Mouse (Mus musculus): ENCODE measurements around the gene Scgb3a1. TPM values are rescaled to one million over a fixed set of nuclear protein-coding genes. Genes with fewer than 3 reads are reported as not detected.

Scgb3a1 gene
- polyA plus RNA-seq, 1 experiment from 2014 or later = not detected

DNA sequence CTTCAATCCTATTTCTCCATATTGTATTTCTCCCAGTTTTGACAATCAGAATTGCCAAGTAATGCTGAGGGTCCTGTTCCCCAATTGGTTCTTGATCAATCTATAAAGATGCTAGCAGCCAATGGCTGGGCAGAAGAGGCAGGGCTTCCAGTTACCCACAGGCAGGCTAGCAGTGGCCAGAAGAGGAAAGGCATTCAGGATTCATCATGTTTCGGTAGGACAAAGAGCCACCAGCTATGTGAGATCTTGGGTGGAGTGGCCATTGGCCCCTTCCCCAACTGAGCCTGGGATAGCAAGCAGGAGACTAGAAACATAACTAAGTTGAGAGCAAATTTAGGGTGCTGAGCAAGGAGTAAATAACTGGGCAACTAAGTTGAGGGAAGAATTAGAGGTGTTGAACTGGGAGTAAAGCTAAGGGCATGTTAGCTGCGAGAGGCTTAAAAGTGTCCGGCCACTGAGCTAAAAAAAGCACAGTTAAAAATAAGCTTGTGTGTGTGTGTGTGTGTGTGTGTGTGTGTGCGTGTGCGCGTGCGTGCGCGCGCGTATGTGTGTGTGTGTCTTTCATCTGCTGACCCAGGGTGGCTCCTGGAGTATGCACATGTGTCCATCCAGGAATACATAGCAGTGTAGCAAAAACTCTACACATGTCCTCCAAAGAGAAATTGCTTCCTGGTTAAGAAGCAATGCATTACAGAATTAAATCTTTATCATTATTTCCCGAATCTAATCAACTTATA, 21.0 kb downstream of the Scgb3a1 start:
- ATAC-seq (ENCODE audit: insufficient read depth) = no peak
- H3K9me3 ChIP-seq (ENCODE audit: low read depth, low read length) = no peaks in the 10 kb centered on the region
- H3K36me3 ChIP-seq (ENCODE audit: insufficient read depth) = peaks cover 88% of the 10 kb centered on the region
- DNase-seq = no peak
- no peak overlapping the region for H3K9ac ChIP-seq
- H3K4me1 ChIP-seq (ENCODE audit: insufficient read depth) = no peaks in the 10 kb centered on the region
- H3K27ac ChIP-seq (ENCODE audit: low read depth) = no peak overlapping the region
- no peak overlapping the region for H3K4me2 ChIP-seq
- H3K27me3 ChIP-seq (ENCODE audit: insufficient read depth, low read length) = no peaks in the 10 kb centered on the region
- 92% methylated on average over 12 of the region's 12 CpGs for WGBS
- TF ChIP-seq CTCF (IDR thresholded peaks at IDR 0.05; ENCODE audit: low read depth) = no peak
- no peak overlapping the region for H3K4me3 ChIP-seq (ENCODE audit: low read depth, low read length)

DNA sequence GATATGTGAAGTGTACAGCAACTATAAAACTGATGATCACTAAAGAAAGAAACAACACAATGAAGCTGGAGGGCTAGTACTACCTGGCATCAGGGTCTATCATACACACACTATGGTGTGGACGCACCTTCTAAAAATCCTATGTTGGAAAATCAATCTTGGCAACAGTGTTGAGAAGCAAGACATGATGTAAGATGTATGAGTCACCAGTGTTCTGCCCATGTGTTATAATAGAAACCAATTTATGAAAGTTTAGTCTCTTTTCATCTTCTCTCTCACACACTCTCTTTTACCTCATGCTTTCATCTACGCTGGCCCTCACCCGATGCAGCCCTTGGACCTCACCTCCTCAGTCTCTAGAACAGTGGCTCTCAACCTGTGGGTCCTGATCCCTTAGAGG, 31.6 kb downstream of the Scgb3a1 start:
- Histone ChIP-seq H3K4me1 (ENCODE audit: insufficient read depth) (no peaks in the 10 kb centered on the region), H3K4me2 (no peak overlapping the region), H3K9me3 (ENCODE audit: low read depth, low read length) (no peaks in the 10 kb centered on the region), H3K4me3 (ENCODE audit: low read depth, low read length) (no peak overlapping the region), H3K27ac (ENCODE audit: low read depth) (no peak overlapping the region), H3K27me3 (ENCODE audit: insufficient read depth, low read length) (no peaks in the 10 kb centered on the region), H3K36me3 (ENCODE audit: insufficient read depth) (peaks cover 77% of the 10 kb centered on the region), H3K9ac (no peak overlapping the region)
- ATAC-seq (ENCODE audit: insufficient read depth) (no peak), DNase-seq (no peak)
- WGBS = 88% methylated on average over 3 of the region's 3 CpGs
- no peak for TF ChIP-seq CTCF (IDR thresholded peaks at IDR 0.05; ENCODE audit: low read depth)

DNA sequence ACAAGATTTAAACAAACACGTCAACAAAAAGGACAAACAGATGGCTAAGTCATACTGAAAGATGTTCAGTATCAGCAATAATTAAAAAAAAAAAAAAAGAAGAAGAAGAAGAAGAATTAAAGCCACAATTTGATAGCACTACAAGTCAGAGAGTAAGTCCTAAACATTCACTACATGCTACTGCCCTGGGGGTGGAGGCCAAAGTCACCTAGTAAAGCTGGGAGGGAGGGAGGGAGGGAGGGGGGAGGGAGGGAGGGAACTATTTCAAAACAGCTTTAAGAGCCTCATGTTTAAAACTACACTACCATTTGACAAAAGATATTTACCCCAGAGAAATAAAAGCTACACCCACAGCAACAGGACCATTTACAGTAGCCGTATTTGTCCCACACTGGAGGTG, 32.3 kb downstream of the Scgb3a1 start:
- no peak overlapping the region for H3K4me3 ChIP-seq (ENCODE audit: low read depth, low read length)
- no peak for TF ChIP-seq CTCF (IDR thresholded peaks at IDR 0.05; ENCODE audit: low read depth)
- H3K27me3 ChIP-seq (ENCODE audit: insufficient read depth, low read length) = no peaks in the 10 kb centered on the region
- no peak overlapping the region for H3K27ac ChIP-seq (ENCODE audit: low read depth)
- H3K4me1 ChIP-seq (ENCODE audit: insufficient read depth) = no peaks in the 10 kb centered on the region
- H3K36me3 ChIP-seq (ENCODE audit: insufficient read depth) = peaks cover 78% of the 10 kb centered on the region
- no peaks in the 10 kb centered on the region for H3K9me3 ChIP-seq (ENCODE audit: low read depth, low read length)
- H3K4me2 ChIP-seq = no peak overlapping the region
- WGBS = 87% methylated on average over 2 of the region's 2 CpGs
- DNase-seq (no peak), ATAC-seq (ENCODE audit: insufficient read depth) (no peak)
- no peak overlapping the region for H3K9ac ChIP-seq

DNA sequence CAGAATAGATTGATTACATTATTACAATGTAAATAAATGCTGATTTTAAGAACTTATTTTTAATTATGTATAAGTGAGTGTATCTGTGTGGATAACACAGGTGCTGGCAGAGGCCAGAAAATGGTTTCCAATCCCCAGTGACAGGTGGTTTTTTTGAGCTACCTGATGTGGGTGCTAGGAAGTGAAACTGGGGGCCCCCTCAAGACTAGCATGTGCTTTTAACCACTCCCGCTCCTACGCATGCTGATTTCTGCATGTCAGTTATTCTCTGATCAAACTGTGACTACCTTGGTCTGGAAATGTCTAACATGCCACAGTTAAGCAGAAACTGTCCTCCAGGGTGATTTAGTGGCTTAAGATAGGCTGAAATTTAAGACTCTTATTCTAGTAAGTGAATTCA, 33.1 kb downstream of the Scgb3a1 start:
- ATAC-seq (ENCODE audit: insufficient read depth) (no peak), DNase-seq (no peak)
- H3K4me3 ChIP-seq (ENCODE audit: low read depth, low read length) = no peak overlapping the region
- H3K4me2 ChIP-seq = no peak overlapping the region
- H3K9me3 ChIP-seq (ENCODE audit: low read depth, low read length) = no peaks in the 10 kb centered on the region
- H3K27me3 ChIP-seq (ENCODE audit: insufficient read depth, low read length) = no peaks in the 10 kb centered on the region
- H3K27ac ChIP-seq (ENCODE audit: low read depth) = no peak overlapping the region
- H3K9ac ChIP-seq = no peak overlapping the region
- peaks cover 81% of the 10 kb centered on the region for H3K36me3 ChIP-seq (ENCODE audit: insufficient read depth)
- WGBS = 94% methylated on average over 2 of the region's 2 CpGs
- H3K4me1 ChIP-seq (ENCODE audit: insufficient read depth) = no peaks in the 10 kb centered on the region
- TF ChIP-seq CTCF (IDR thresholded peaks at IDR 0.05; ENCODE audit: low read depth) = no peak

DNA sequence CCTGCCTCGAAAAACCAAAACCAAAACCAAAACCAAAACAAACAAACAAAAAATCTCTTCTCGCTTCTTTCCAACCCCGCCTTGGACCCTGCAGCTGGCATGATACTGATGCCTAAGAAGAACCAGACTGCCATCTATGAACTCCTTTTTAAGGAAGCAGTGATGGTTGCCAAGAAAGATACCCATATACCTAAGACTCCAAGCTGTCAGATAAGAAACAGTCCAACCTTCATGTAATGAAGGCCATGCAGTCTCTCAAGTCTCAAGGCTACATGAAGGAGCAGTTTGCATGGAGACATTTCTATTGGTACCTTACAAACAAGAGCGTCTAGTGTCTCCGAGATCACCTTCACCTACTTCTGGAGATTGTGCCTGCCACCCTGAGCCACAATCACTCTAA, 34.4 kb downstream of the Scgb3a1 start:
- TF ChIP-seq CTCF (IDR thresholded peaks at IDR 0.05; ENCODE audit: low read depth) = no peak
- DNase-seq = no peak
- no peak for ATAC-seq (ENCODE audit: insufficient read depth)
- no peaks in the 10 kb centered on the region for H3K27me3 ChIP-seq (ENCODE audit: insufficient read depth, low read length)
- 89% methylated on average over 5 of the region's 5 CpGs for WGBS
- no peak overlapping the region for H3K27ac ChIP-seq (ENCODE audit: low read depth)
- no peaks in the 10 kb centered on the region for H3K9me3 ChIP-seq (ENCODE audit: low read depth, low read length)
- no peaks in the 10 kb centered on the region for H3K4me1 ChIP-seq (ENCODE audit: insufficient read depth)
- peaks cover 80% of the 10 kb centered on the region for H3K36me3 ChIP-seq (ENCODE audit: insufficient read depth)
- no peak overlapping the region for H3K4me2 ChIP-seq
- no peak overlapping the region for H3K4me3 ChIP-seq (ENCODE audit: low read depth, low read length)
- H3K9ac ChIP-seq = no peak overlapping the region

DNA sequence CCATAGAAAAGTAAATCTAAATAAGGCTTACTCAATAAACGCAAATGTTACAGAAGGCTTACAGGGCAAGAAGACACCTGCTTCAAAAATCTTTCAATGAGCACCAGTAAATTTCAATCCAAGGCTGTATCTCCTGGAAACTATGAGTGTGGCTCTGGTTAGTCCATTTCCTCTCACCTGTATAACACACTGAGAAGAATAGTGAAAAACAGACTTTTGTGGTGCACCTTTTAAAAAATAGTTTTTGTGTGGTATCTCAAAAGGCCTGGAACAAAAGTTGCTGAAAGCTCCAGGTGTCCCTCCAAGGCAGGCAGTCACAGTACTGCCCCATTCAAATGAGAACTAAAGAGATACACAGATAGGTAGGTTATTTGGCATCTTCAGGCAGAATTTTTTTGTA, 35.7 kb downstream of the Scgb3a1 start:
- no peaks in the 10 kb centered on the region for H3K9me3 ChIP-seq (ENCODE audit: low read depth, low read length)
- H3K27me3 ChIP-seq (ENCODE audit: insufficient read depth, low read length) = no peaks in the 10 kb centered on the region
- no peak overlapping the region for H3K4me3 ChIP-seq (ENCODE audit: low read depth, low read length)
- no peaks in the 10 kb centered on the region for H3K4me1 ChIP-seq (ENCODE audit: insufficient read depth)
- H3K9ac ChIP-seq = no peak overlapping the region
- no peak overlapping the region for H3K4me2 ChIP-seq
- DNase-seq = no peak
- peaks cover 70% of the 10 kb centered on the region for H3K36me3 ChIP-seq (ENCODE audit: insufficient read depth)
- WGBS = 95% methylated on average over 1 of the region's 1 CpGs
- TF ChIP-seq CTCF (IDR thresholded peaks at IDR 0.05; ENCODE audit: low read depth) = no peak
- ATAC-seq (ENCODE audit: insufficient read depth) = no peak
- no peak overlapping the region for H3K27ac ChIP-seq (ENCODE audit: low read depth)

DNA sequence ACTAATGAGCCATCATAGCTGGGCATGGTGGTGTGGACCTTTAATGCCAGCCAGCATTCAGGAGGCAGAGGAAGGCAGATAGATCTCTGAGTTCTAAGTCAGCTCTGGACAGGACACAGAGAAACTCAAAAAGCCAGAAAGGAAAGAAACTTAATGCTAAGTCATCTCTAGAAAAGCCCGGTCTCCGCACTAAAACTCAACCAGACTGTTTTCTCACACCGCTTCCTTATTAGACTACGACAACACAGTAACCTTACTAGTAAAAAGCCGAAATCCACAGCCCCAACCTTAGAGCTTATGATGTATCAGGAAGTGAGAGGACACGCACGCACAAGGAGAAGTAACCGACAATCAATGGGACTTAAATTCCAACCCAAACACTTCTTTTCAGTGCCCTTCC, 38.6 kb downstream of the Scgb3a1 start:
- 96% methylated on average over 8 of the region's 8 CpGs for WGBS
- no peak for TF ChIP-seq CTCF (IDR thresholded peaks at IDR 0.05; ENCODE audit: low read depth)
- no peak overlapping the region for H3K9ac ChIP-seq
- DNase-seq = no peak
- peaks cover 71% of the 10 kb centered on the region for H3K36me3 ChIP-seq (ENCODE audit: insufficient read depth)
- H3K4me1 ChIP-seq (ENCODE audit: insufficient read depth) = no peaks in the 10 kb centered on the region
- H3K27me3 ChIP-seq (ENCODE audit: insufficient read depth, low read length) = no peaks in the 10 kb centered on the region
- H3K9me3 ChIP-seq (ENCODE audit: low read depth, low read length) = no peaks in the 10 kb centered on the region
- no peak overlapping the region for H3K4me2 ChIP-seq
- no peak overlapping the region for H3K4me3 ChIP-seq (ENCODE audit: low read depth, low read length)
- no peak for ATAC-seq (ENCODE audit: insufficient read depth)
- H3K27ac ChIP-seq (ENCODE audit: low read depth) = no peak overlapping the region
